Comparison of ENCODE assay signal across 10 mouse cellular contexts in genomic region chr5:150408979-150409378, GRCm38 (mm10).
DNase-seq lines count a peak whose midpoint lies in the region; ATAC-seq and TF ChIP-seq lines count a peak whose summit lies in the region.
"Had no signal": no experiment of that assay in that cellular context is flagged by ENCODE, and none has a peak within 500 bp of the region (broad histone marks: within the 10 kb centered on the region; RNA-seq: fewer than 3 reads in every experiment).

No protein-coding gene starts in this region.

- no peak for DNase-seq in kidney, adult 9 months
- peak; percentile 34 for DNase-seq in ES-E14 (ENCODE audit: low read depth, low spot score)
- DNase-seq in left cerebral cortex, postnatal 14 days (ENCODE audit: low spot score in 2 of 2): no peak
- DNase-seq in urinary bladder, postnatal 25 days (ENCODE audit: low spot score): no peak
- no peak for DNase-seq in layer of hippocampus, adult 9-11 months

- peaks cover 13% of the 10 kb centered on the region for H3K4me1 ChIP-seq in kidney, embryonic 14.5 days (ENCODE audit: control insufficient read depth, insufficient read depth, low read length)
- H3K4me1 ChIP-seq in ES-E14 (ENCODE audit: control insufficient read depth in 2 of 2, insufficient read depth in 2 of 2, low read length in 2 of 2, poor library complexity in 1 of 2): 0 out of 4 replicates have a peak, but pooled peaks cover 0 to 2% of the 10 kb centered on the region in 2 experiments
- H3K4me1 ChIP-seq in embryonic facial prominence, embryonic 13.5 days: peaks cover 12% of the 10 kb centered on the region
- H3K4me1 ChIP-seq in limb, embryonic 15.5 days: peaks cover 12% of the 10 kb centered on the region

- no peak overlapping the region for H3K4me2 ChIP-seq in kidney, embryonic 14.5 days (replicated peaks; ENCODE audit: low read depth, low read length)
- no peak overlapping the region for H3K4me2 ChIP-seq in embryonic facial prominence, embryonic 13.5 days
- no peak overlapping the region for H3K4me2 ChIP-seq in limb, embryonic 15.5 days
- H3K4me2 ChIP-seq: embryonic facial prominence, embryonic 12.5 days had no signal

- H3K36me3 ChIP-seq in kidney, embryonic 14.5 days (ENCODE audit: control insufficient read depth, insufficient read depth, low read length): no peaks in the 10 kb centered on the region
- no peaks in the 10 kb centered on the region for H3K36me3 ChIP-seq in ES-E14 (ENCODE audit: control insufficient read depth, insufficient read depth, low read length, poor library complexity, severe bottlenecking)
- 0 out of 2 replicates have a peak, but pooled peaks cover 4% of the 10 kb centered on the region for H3K36me3 ChIP-seq in embryonic facial prominence, embryonic 13.5 days
- 0 out of 2 replicates have a peak, but pooled peaks cover 3% of the 10 kb centered on the region for H3K36me3 ChIP-seq in limb, embryonic 15.5 days
- H3K36me3 ChIP-seq: embryonic facial prominence, embryonic 12.5 days had no signal

- no peaks in the 10 kb centered on the region for H3K27me3 ChIP-seq in kidney, embryonic 14.5 days (ENCODE audit: control insufficient read depth, insufficient read depth, low read length)
- no peaks in the 10 kb centered on the region for H3K27me3 ChIP-seq in embryonic facial prominence, embryonic 13.5 days
- H3K27me3 ChIP-seq in limb, embryonic 15.5 days: no peaks in the 10 kb centered on the region
- H3K27me3 ChIP-seq: embryonic facial prominence, embryonic 12.5 days had no signal

- no peak overlapping the region for H3K9ac ChIP-seq in kidney, embryonic 14.5 days (ENCODE audit: low read depth, low read length)
- H3K9ac ChIP-seq in ES-E14 (ENCODE audit: insufficient read depth, low read depth, low read length, poor library complexity, severe bottlenecking): 0 out of 2 replicates have a peak overlapping the region, but pooled peaks have one; percentile 12
- no peak overlapping the region for H3K9ac ChIP-seq in embryonic facial prominence, embryonic 13.5 days
- no peak overlapping the region for H3K9ac ChIP-seq in limb, embryonic 15.5 days
- H3K9ac ChIP-seq: embryonic facial prominence, embryonic 12.5 days had no signal

- H3K9me3 ChIP-seq in kidney, embryonic 14.5 days (ENCODE audit: control insufficient read depth, low read length): no peaks in the 10 kb centered on the region
- H3K9me3 ChIP-seq in ES-E14 (ENCODE audit: control insufficient read depth, insufficient read depth, low read depth, low read length): no peaks in the 10 kb centered on the region
- no peaks in the 10 kb centered on the region for H3K9me3 ChIP-seq in embryonic facial prominence, embryonic 13.5 days
- H3K9me3 ChIP-seq in limb, embryonic 15.5 days: no peaks in the 10 kb centered on the region
- H3K9me3 ChIP-seq: embryonic facial prominence, embryonic 12.5 days had no signal

- ATAC-seq in kidney, embryonic 14.5 days (ENCODE audit: low FRiP score, low TSS enrichment): peak; percentile 84
- ATAC-seq in embryonic facial prominence, embryonic 13.5 days (ENCODE audit: insufficient number of reproducible peaks, insufficient read depth, low FRiP score, low TSS enrichment, low read depth): no peak; the same call in 1 of the 2 replicates
- ATAC-seq in limb, embryonic 15.5 days (ENCODE audit: insufficient number of reproducible peaks, low FRiP score, low TSS enrichment, low read depth): 0 out of 2 replicates have a peak, but pooled peaks have one; percentile 44

- intact Hi-C loops in left cerebral cortex, postnatal 14 days (cut with DNase I): no loop called here

- in situ Hi-C loops in ES-E14 (cut with MboI; ENCODE audit: low sequenced_read_pairs in 2 of 2, unreplicated experiment in 2 of 2): no loop called here

- peak overlapping the region; percentile 74 for H3K27ac ChIP-seq in kidney, embryonic 14.5 days (ENCODE audit: low read depth, low read length)
- no peak overlapping the region for H3K27ac ChIP-seq in ES-E14 (ENCODE audit: insufficient read depth, low read depth, low read length, poor library complexity, severe bottlenecking)
- H3K27ac ChIP-seq in embryonic facial prominence, embryonic 13.5 days: 0 out of 2 replicates have a peak overlapping the region, but pooled peaks have one; percentile 33
- 0 out of 2 replicates have a peak overlapping the region, but pooled peaks have one; percentile 43 for H3K27ac ChIP-seq in limb, embryonic 15.5 days
- H3K27ac ChIP-seq: embryonic facial prominence, embryonic 12.5 days; macrophage had no signal

- no peak overlapping the region for H3K4me3 ChIP-seq in kidney, embryonic 14.5 days (ENCODE audit: low read length)
- peak overlapping the region; percentile 28 to 46; a peak in 3 of 4 replicates for H3K4me3 ChIP-seq in ES-E14 (ENCODE audit: insufficient read depth in 1 of 2, low read depth in 1 of 2, low read length in 2 of 2, poor library complexity in 1 of 2, severe bottlenecking in 1 of 2)
- no peak overlapping the region for H3K4me3 ChIP-seq in embryonic facial prominence, embryonic 13.5 days
- H3K4me3 ChIP-seq in limb, embryonic 15.5 days: no peak overlapping the region
- H3K4me3 ChIP-seq: embryonic facial prominence, embryonic 12.5 days had no signal

- 56% methylated on average over 8 of the region's 8 CpGs for WGBS in kidney, embryonic 14.5 days
- 73% methylated on average over 8 of the region's 8 CpGs for WGBS in embryonic facial prominence, embryonic 13.5 days
- WGBS in limb, embryonic 15.5 days: 68% methylated on average over 8 of the region's 8 CpGs

TF ChIP-seq in ES-E14, 5 proteins besides CTCF, POLR2A, EP300 and RAD21:
- TF ChIP-seq HCFC1 (IDR thresholded peaks at IDR 0.05; ENCODE audit: borderline replicate concordance, insufficient read depth, low read length) (no peak), ZNF384 (IDR thresholded peaks at IDR 0.05; ENCODE audit: low read depth, low read length) (no peak), MAFK (IDR thresholded peaks at IDR 0.05; ENCODE audit: insufficient read depth, low read depth, low read length) (no peak), CHD2 (IDR thresholded peaks at IDR 0.05; ENCODE audit: low read depth, low read length) (no peak), ZC3H11A (IDR thresholded peaks at IDR 0.05; ENCODE audit: borderline replicate concordance, low read depth, low read length) (no peak)

Comparison
In these comparisons a context has a peak if more than half of its experiments do, and no peak if none do; other contexts are left out.
1. H3K4me3 ChIP-seq: peak in ES-E14 (2 of 2); none in kidney, embryonic 14.5 days (single experiment), embryonic facial prominence, embryonic 13.5 days (single experiment) and limb, embryonic 15.5 days (single experiment).